7 mouse cellular contexts compared by ENCODE assay signal in genomic region chr1:62986267-62986666, GRCm38 (mm10).
DNase-seq lines count a peak whose midpoint lies in the region; ATAC-seq lines count a peak whose summit lies in the region.

No protein-coding gene starts in this region.

- H3K9ac ChIP-seq in embryonic facial prominence, embryonic 11.5 days (replicated peaks; ENCODE audit: low read length), result no peak overlapping the region
- H3K9ac ChIP-seq in lung, embryonic 16.5 days (ENCODE audit: low read length), result no peak overlapping the region

- peak; percentile 78 for DNase-seq in ES-CJ7 (ENCODE audit: low read depth, low spot score)
- peak; percentile 77 for DNase-seq in ZHBTc4 (ENCODE audit: low read depth, low spot score)
- peak; percentile 85 for DNase-seq in embryonic facial prominence, embryonic 11.5 days (ENCODE audit: low spot score)
- peak; percentile 60 for DNase-seq in hindbrain, embryonic 10.5 days (ENCODE audit: low spot score)
- peak; percentile 42 for DNase-seq in layer of hippocampus, adult 9-11 months
- DNase-seq in right cerebral cortex, adult 18-20 months, result peak; percentile 45

- ATAC-seq in embryonic facial prominence, embryonic 11.5 days (replicated peaks; ENCODE audit: insufficient number of reproducible peaks, low FRiP score, low TSS enrichment, low read depth), result no peak
- ATAC-seq in lung, embryonic 16.5 days (ENCODE audit: low read depth), result no peak

- no peaks in the 10 kb centered on the region for H3K4me1 ChIP-seq in embryonic facial prominence, embryonic 11.5 days (ENCODE audit: control insufficient read depth, insufficient read depth, low read length)
- H3K4me1 ChIP-seq in hindbrain, embryonic 10.5 days (replicated peaks), result peaks cover 11% of the 10 kb centered on the region; the same call in 1 of the 2 replicates
- H3K4me1 ChIP-seq in lung, embryonic 16.5 days (replicated peaks; ENCODE audit: control insufficient read depth, insufficient read depth, low read length), result peaks cover 3% of the 10 kb centered on the region

- no peaks in the 10 kb centered on the region for H3K36me3 ChIP-seq in embryonic facial prominence, embryonic 11.5 days (replicated peaks; ENCODE audit: control insufficient read depth, insufficient read depth, low read depth, low read length)
- no peaks in the 10 kb centered on the region for H3K36me3 ChIP-seq in hindbrain, embryonic 10.5 days
- H3K36me3 ChIP-seq in lung, embryonic 16.5 days (ENCODE audit: control insufficient read depth, insufficient read depth, low read length), result no peaks in the 10 kb centered on the region

- 19% methylated on average over 7 of the region's 7 CpGs for whole genome bisulfite sequencing in embryonic facial prominence, embryonic 11.5 days
- WGBS in hindbrain, embryonic 10.5 days, result 17% methylated on average over 7 of the region's 7 CpGs
- WGBS in lung, embryonic 16.5 days, result 17% methylated on average over 7 of the region's 7 CpGs

- H3K4me2 ChIP-seq in embryonic facial prominence, embryonic 11.5 days (ENCODE audit: low read depth, low read length), result no peak overlapping the region
- H3K4me2 ChIP-seq in lung, embryonic 16.5 days (ENCODE audit: low read depth, low read length), result peak overlapping the region; percentile 54

- no peaks in the 10 kb centered on the region for H3K27me3 ChIP-seq in embryonic facial prominence, embryonic 11.5 days (ENCODE audit: control insufficient read depth, insufficient read depth, low read length)
- no peaks in the 10 kb centered on the region for H3K27me3 ChIP-seq in hindbrain, embryonic 10.5 days (ENCODE audit: insufficient read depth, poor library complexity, severe bottlenecking)
- no peaks in the 10 kb centered on the region for H3K27me3 ChIP-seq in lung, embryonic 16.5 days (ENCODE audit: control insufficient read depth, insufficient read depth, low read depth, low read length)

- no peaks in the 10 kb centered on the region for H3K9me3 ChIP-seq in embryonic facial prominence, embryonic 11.5 days (replicated peaks; ENCODE audit: control insufficient read depth, low read length)
- H3K9me3 ChIP-seq in hindbrain, embryonic 10.5 days, result no peaks in the 10 kb centered on the region
- no peaks in the 10 kb centered on the region for H3K9me3 ChIP-seq in lung, embryonic 16.5 days (ENCODE audit: control insufficient read depth, low read length)

- H3K27ac ChIP-seq in embryonic facial prominence, embryonic 11.5 days (replicated peaks; ENCODE audit: low read depth, low read length), result no peak overlapping the region
- no peak overlapping the region for H3K27ac ChIP-seq in hindbrain, embryonic 10.5 days
- H3K27ac ChIP-seq in lung, embryonic 16.5 days (ENCODE audit: low read length), result no peak overlapping the region

- no peak overlapping the region for H3K4me3 ChIP-seq in embryonic facial prominence, embryonic 11.5 days (ENCODE audit: low read depth, low read length)
- no peak overlapping the region; the same call in 1 of the 2 replicates for H3K4me3 ChIP-seq in hindbrain, embryonic 10.5 days
- H3K4me3 ChIP-seq in lung, embryonic 16.5 days (ENCODE audit: low read length), result peak overlapping the region; percentile 35
